Mouse (Mus musculus) CH12.LX (cell line): ENCODE results near the gene 4930438A08Rik. TPM values are rescaled to one million over a fixed set of nuclear protein-coding genes. Genes with fewer than 3 reads are reported as not detected.
A peak's percentile ranks its signal among the peaks of the same experiment; 100 is the strongest.

Experiments
- DNase-seq: peaks from one replicate; pipeline ENCODE4 v3.0.0-alpha.2; 2013; ENCODE audit errors: extremely low read depth
- H3K27ac ChIP-seq: 2 replicates; pipeline ENCODE4 v1.5.1; 2012; ENCODE audit warnings: low read depth, mild to moderate bottlenecking, control low read depth, moderate library complexity; ENCODE audit not compliant: insufficient read depth
- H3K27me3 ChIP-seq: replicated peaks from 2 replicates; pipeline ENCODE3; 2012; ENCODE audit warnings: inconsistent platforms
- H3K36me3 ChIP-seq, 2 experiments: replicated peaks in 1 of 2; 2 replicates each; pipeline versions ENCODE3 to v1.6.1; 2012; ENCODE audit warnings: inconsistent platforms in 1 of 2, low read length in 1 of 2, mild to moderate bottlenecking in 1 of 2, mixed read lengths in 1 of 2, moderate library complexity in 1 of 2; ENCODE audit not compliant: control insufficient read depth in 1 of 2, insufficient read depth in 1 of 2
- H3K4me1 ChIP-seq, 2 experiments: 2 replicates each; pipeline ENCODE4 v1.6.1; 2012; ENCODE audit warnings: inconsistent platforms in 1 of 2, moderate library complexity in 1 of 2; ENCODE audit not compliant: insufficient read depth in 2 of 2, control insufficient read depth in 1 of 2
- H3K4me2 ChIP-seq: 2 replicates; pipeline ENCODE4 v1.6.1; 2012; ENCODE audit warnings: low read depth, mild to moderate bottlenecking, control low read depth; ENCODE audit not compliant: poor library complexity, insufficient read depth, severe bottlenecking
- H3K4me3 ChIP-seq, 3 experiments: fragments of 150-350 bp in 1 of 3; sonication (generic) in 1 of 3; replicated peaks in 1 of 3; 2 replicates each; pipeline versions ENCODE3 to v1.5.1; 2011 to 2012; ENCODE audit warnings: low read depth in 2 of 3, low read length in 2 of 3, mild to moderate bottlenecking in 2 of 3, moderate library complexity in 2 of 3, control low read depth in 1 of 3, improper control_type of control experiment in 1 of 3, inconsistent platforms in 1 of 3, mixed read lengths in 1 of 3; ENCODE audit not compliant: poor library complexity in 1 of 3
- H3K79me2 ChIP-seq: replicated peaks from 2 replicates; pipeline ENCODE4 v1.6.1; 2012; ENCODE audit warnings: mild to moderate bottlenecking, moderate library complexity; ENCODE audit not compliant: control insufficient read depth, poor library complexity, insufficient read depth, severe bottlenecking; ENCODE audit errors: extremely low read depth
- H3K9ac ChIP-seq: 2 replicates; pipeline ENCODE4 v1.6.1; 2012; ENCODE audit warnings: low read depth, mild to moderate bottlenecking, control low read depth, moderate library complexity; ENCODE audit not compliant: insufficient read depth
- H3K9me3 ChIP-seq: replicated peaks from 2 replicates; pipeline ENCODE3; 2012; ENCODE audit warnings: low read length, inconsistent platforms, mixed read lengths
- BHLHE40 ChIP-seq: IDR thresholded peaks from 2 replicates; pipeline ENCODE4 v1.6.1; 2011; ENCODE audit warnings: mild to moderate bottlenecking, low read depth, low read length, improper control_type of control experiment
- CTCF ChIP-seq, 2 experiments: IDR thresholded peaks in 1 of 2; conservative IDR thresholded peaks in 1 of 2; 2 replicates each; pipeline ENCODE4 v1.5.1; 2011 to 2012; ENCODE audit warnings: low read depth in 2 of 2, low read length in 2 of 2, improper control_type of control experiment in 1 of 2, inconsistent platforms in 1 of 2, mild to moderate bottlenecking in 1 of 2, moderate library complexity in 1 of 2
- E2F4 ChIP-seq: IDR thresholded peaks from 2 replicates; pipeline ENCODE4 v1.6.1; 2011; ENCODE audit warnings: low read depth, low read length, improper control_type of control experiment; ENCODE audit not compliant: insufficient replicate concordance
- ELF1 ChIP-seq: IDR thresholded peaks from 2 replicates; pipeline ENCODE4 v1.6.1; 2014; ENCODE audit warnings: low read depth, mild to moderate bottlenecking, inconsistent platforms, low read length, improper control_type of control experiment
- EP300 ChIP-seq: IDR thresholded peaks from 2 replicates; pipeline ENCODE4 v1.6.1; 2011; ENCODE audit warnings: low read length, improper control_type of control experiment
- GABPA ChIP-seq: IDR thresholded peaks from 2 replicates; pipeline ENCODE4 v1.6.1; 2012; ENCODE audit warnings: low read depth, low read length, improper control_type of control experiment, inconsistent platforms; ENCODE audit not compliant: insufficient replicate concordance
- HCFC1 ChIP-seq: IDR thresholded peaks from 2 replicates; pipeline ENCODE4 v1.6.1; 2012; ENCODE audit warnings: low read depth, mild to moderate bottlenecking, inconsistent platforms, low read length, improper control_type of control experiment
- IRF4 ChIP-seq: IDR thresholded peaks from 2 replicates; pipeline ENCODE4 v1.6.1; 2014; ENCODE audit warnings: low read depth, mild to moderate bottlenecking, inconsistent platforms, low read length, improper control_type of control experiment
- JUN ChIP-seq: IDR thresholded peaks from 2 replicates; pipeline ENCODE4 v1.6.1; 2011; ENCODE audit warnings: low read depth, mild to moderate bottlenecking, low read length, improper control_type of control experiment, moderate library complexity; ENCODE audit not compliant: insufficient read depth
- JUND ChIP-seq: conservative IDR thresholded peaks from 2 replicates; pipeline ENCODE4 v1.6.1; 2011; ENCODE audit warnings: low read depth, low read length, improper control_type of control experiment
- MAZ ChIP-seq: IDR thresholded peaks from 2 replicates; pipeline ENCODE4 v1.6.1; 2012; ENCODE audit warnings: low read depth, mild to moderate bottlenecking, inconsistent platforms, low read length, improper control_type of control experiment, moderate library complexity
- MEF2A ChIP-seq: IDR thresholded peaks from 2 replicates; pipeline ENCODE4 v1.6.1; 2014; ENCODE audit warnings: low read depth, mild to moderate bottlenecking, inconsistent platforms, low read length, improper control_type of control experiment, borderline replicate concordance
- PAX5 ChIP-seq: IDR thresholded peaks from 2 replicates; pipeline ENCODE4 v1.6.1; 2012; ENCODE audit warnings: low read length, inconsistent platforms, mixed read lengths
- POLR2AphosphoS2 ChIP-seq: IDR thresholded peaks from 2 replicates; pipeline ENCODE4 v1.6.1; 2011; ENCODE audit warnings: low read depth, low read length, improper control_type of control experiment
- RAD21 ChIP-seq: IDR thresholded peaks from 2 replicates; pipeline ENCODE4 v1.6.1; 2011; ENCODE audit warnings: low read depth, mild to moderate bottlenecking, low read length, improper control_type of control experiment, moderate library complexity
- SIN3A ChIP-seq: IDR thresholded peaks from 2 replicates; pipeline ENCODE4 v1.6.1; 2012; ENCODE audit warnings: low read length, improper control_type of control experiment, inconsistent platforms
- SMC3 ChIP-seq: IDR thresholded peaks from 2 replicates; pipeline ENCODE4 v1.6.1; 2011; ENCODE audit warnings: low read depth, low read length, improper control_type of control experiment
- TCF12 ChIP-seq: IDR thresholded peaks from 2 replicates; pipeline ENCODE4 v1.6.1; 2014; ENCODE audit warnings: low read depth, mild to moderate bottlenecking, inconsistent platforms, low read length, improper control_type of control experiment
- UBTF ChIP-seq: IDR thresholded peaks from 2 replicates; pipeline ENCODE4 v1.6.1; 2012; ENCODE audit warnings: low read depth, mild to moderate bottlenecking, inconsistent platforms, low read length, improper control_type of control experiment, moderate library complexity
- USF2 ChIP-seq: conservative IDR thresholded peaks from 2 replicates; pipeline ENCODE4 v1.6.1; 2011; ENCODE audit warnings: low read depth, low read length, improper control_type of control experiment
- ZMIZ1 ChIP-seq: IDR thresholded peaks from 2 replicates; pipeline ENCODE4 v1.6.1; 2012; ENCODE audit warnings: low read depth, mild to moderate bottlenecking, inconsistent platforms, low read length, improper control_type of control experiment
- dilution Hi-C: fragments of 300-500 bp; cut with MboI; formaldehyde crosslinking; loops from 2 replicates; pipeline ENCODE4 v1.14.3; 2020; ENCODE audit warnings: low sequenced_read_pairs; ENCODE audit not compliant: extremely low pct_unique_long_range_greater_than_20kb, extremely low pct_ligation_motif_present
- in situ Hi-C: fragments of 300-500 bp; cut with MboI; formaldehyde crosslinking; loops from 3 replicates; pipeline ENCODE4 v1.14.3; 2019; ENCODE audit warnings: low sequenced_read_pairs, low pct_ligation_motif_present, low pct_unique_long_range_greater_than_20kb, mixed read lengths
- polyA plus RNA-seq: library from polyadenylated mRNA; unstranded; fragments of >175 nt; gene quantifications from 2 replicates; pipeline ENCODE4 v1.2.1, GENCODE M21; 2012; ENCODE audit warnings: low read depth; ENCODE audit not compliant: insufficient read length
- total RNA-seq, 2 experiments: library from RNA; depleted of rRNA; stranded (reverse); fragments of 300-350 nt in 1 of 2; fragments of >200 nt in 1 of 2; gene quantifications; 2 replicates each; pipeline ENCODE4 v1.2.3; 2012 to 2014

Gene 4930438A08Rik
- total and polyA plus RNA-seq, 3 experiments = not detected

GRCm38 (mm10) chr11:58238840-58239791, 35.5 kb upstream of the 4930438A08Rik start:
- peak overlapping the region; percentile 7 to 58 (median 24) for H3K4me3 ChIP-seq
- no peaks in the 10 kb centered on the region for H3K36me3 ChIP-seq
- no peak overlapping the region for H3K27ac ChIP-seq
- dilution Hi-C loops = no loop called here
- H3K9ac ChIP-seq = no peak overlapping the region
- H3K79me2 ChIP-seq = no peaks in the 10 kb centered on the region
- peak overlapping the region; percentile 84 for H3K4me2 ChIP-seq
- no peaks in the 10 kb centered on the region for H3K9me3 ChIP-seq
- peaks cover 60% of the 10 kb centered on the region for H3K27me3 ChIP-seq
- TF ChIP-seq POLR2AphosphoS2 (no peak), SIN3A (peak; percentile 30; the same call in 1 of the 2 replicates), PAX5 (no peak), ELF1 (0 out of 2 replicates have a peak, but pooled peaks have one; percentile 29), CTCF (conservative IDR thresholded peaks at IDR 0.05 in 1 of 2, IDR thresholded peaks at IDR 0.05 in 1 of 2; ENCODE audit: low read depth in 2 of 2, low read length in 2 of 2) (peak in 1 of 2 experiments; percentile 59; a peak in 2 of 4 replicates), SMC3 (peak; percentile 2; the same call in 1 of the 2 replicates), MAZ (0 out of 2 replicates have a peak, but pooled peaks have one; percentile 38), JUND (no peak)
- TF ChIP-seq, all 38 proteins: peak for 5
- H3K4me1 ChIP-seq = peaks cover 0 to 14% of the 10 kb centered on the region in 2 experiments; a peak in 2 of 4 replicates
- peak; percentile 92 for DNase-seq
- in situ Hi-C loops = loop anchor here (10.0 kb wide), 2 partner anchors 284 to 346 kb away; no protein-coding TSS in a partner anchor

GRCm38 (mm10) chr11:58247294-58247693, 27.3 kb upstream of the 4930438A08Rik start:
- H3K27me3 ChIP-seq = peaks cover 77% of the 10 kb centered on the region
- dilution Hi-C loops = no loop called here
- H3K9me3 ChIP-seq = peaks cover 22% of the 10 kb centered on the region
- H3K36me3 ChIP-seq = no peaks in the 10 kb centered on the region
- no peaks in the 10 kb centered on the region for H3K79me2 ChIP-seq
- TF ChIP-seq BHLHE40 (no peak), PAX5 (no peak)
- no peak overlapping the region for H3K4me3 ChIP-seq
- DNase-seq = no peak
- in situ Hi-C loops = no loop called here
- no peak overlapping the region for H3K9ac ChIP-seq
- H3K4me1 ChIP-seq = no peaks in the 10 kb centered on the region
- no peak overlapping the region for H3K27ac ChIP-seq
- H3K4me2 ChIP-seq = no peak overlapping the region

GRCm38 (mm10) chr11:58249203-58249981, 25.2 kb upstream of the 4930438A08Rik start:
- dilution Hi-C loops (no loop called here), in situ Hi-C loops (no loop called here)
- H3K36me3 ChIP-seq = no peaks in the 10 kb centered on the region
- H3K4me3 ChIP-seq = no peak overlapping the region
- no peaks in the 10 kb centered on the region for H3K79me2 ChIP-seq
- peaks cover 22% of the 10 kb centered on the region for H3K9me3 ChIP-seq
- peaks cover 68% of the 10 kb centered on the region for H3K27me3 ChIP-seq
- no peak overlapping the region for H3K9ac ChIP-seq
- no peak overlapping the region for H3K4me2 ChIP-seq
- DNase-seq = no peak
- H3K4me1 ChIP-seq = no peaks in the 10 kb centered on the region
- no peak overlapping the region for H3K27ac ChIP-seq
- no peak for TF ChIP-seq SIN3A
- TF ChIP-seq JUN = no peak
- no peak for TF ChIP-seq IRF4
- no peak for TF ChIP-seq EP300
- TF ChIP-seq TCF12 = no peak
- TF ChIP-seq HCFC1 = no peak
- no peak for TF ChIP-seq UBTF
- TF ChIP-seq RAD21 = no peak
- TF ChIP-seq MEF2A = no peak
- no peak for TF ChIP-seq PAX5
- TF ChIP-seq GABPA = no peak
- no peak for TF ChIP-seq E2F4
- no peak for TF ChIP-seq ZMIZ1
- no peak for TF ChIP-seq USF2
- TF ChIP-seq CTCF (conservative IDR thresholded peaks at IDR 0.05 in 1 of 2, IDR thresholded peaks at IDR 0.05 in 1 of 2; ENCODE audit: low read depth in 2 of 2, low read length in 2 of 2) = no peak
